Mouse (Mus musculus): Measurements from ENCODE around the gene Gclm. TPM values are rescaled to one million over a fixed set of nuclear protein-coding genes. Genes with fewer than 3 reads are reported as not detected.
"Not testable (repeated sequence)": the region's sequence is repeated elsewhere in the genome, so short reads cannot be mapped to it uniquely, and the experiment has no call there.

The Gclm gene
- polyA plus RNA-seq, 1 experiment from 2014 or later: 41.4 TPM

DNA sequence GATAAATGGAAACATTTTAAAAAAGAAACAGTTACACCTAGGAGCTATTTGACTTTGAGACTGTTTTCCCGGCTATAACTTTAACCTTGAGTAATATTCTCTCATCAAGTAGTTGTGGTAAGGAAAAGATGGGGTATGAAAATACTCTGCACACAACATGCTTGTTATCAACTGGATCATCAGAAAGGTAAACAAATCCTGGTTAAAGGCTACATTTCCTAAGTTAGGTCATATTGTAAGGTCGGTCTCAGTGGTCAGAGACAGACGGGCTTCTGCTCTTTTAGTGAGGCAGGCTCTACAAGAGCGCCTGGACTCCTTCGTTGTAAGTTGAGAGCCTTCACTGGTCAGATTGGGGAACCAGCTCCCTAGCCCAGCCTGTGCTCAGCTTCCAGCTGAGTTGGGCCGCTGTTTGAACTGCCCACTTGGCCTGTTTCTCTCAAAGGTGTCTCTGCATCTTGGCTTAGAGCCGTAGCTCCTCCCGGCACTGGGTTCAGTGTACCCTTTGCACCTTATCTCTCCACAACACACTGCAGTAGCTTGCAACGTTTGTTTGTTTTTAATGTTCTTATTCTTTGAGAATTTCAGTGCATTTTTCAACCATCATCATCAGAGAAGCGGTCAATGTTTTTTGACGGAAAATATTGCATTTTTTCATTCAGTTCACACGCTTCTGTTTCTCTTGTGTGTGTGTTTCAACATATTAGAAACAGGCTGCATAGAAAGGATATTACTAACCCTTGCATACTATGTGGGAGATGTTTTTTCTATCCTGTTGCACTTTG is 1.8 kb downstream of the Gclm start:
- 72% methylated on average over 12 of the region's 12 CpGs for WGBS
- peak overlapping the region; percentile 66 for H3K4me2 ChIP-seq (ENCODE audit: low read length)
- H3K27me3 ChIP-seq (ENCODE audit: control insufficient read depth, insufficient read depth, low read depth, low read length): no peaks in the 10 kb centered on the region
- no peaks in the 10 kb centered on the region for H3K9me3 ChIP-seq (replicated peaks; ENCODE audit: control insufficient read depth, low read length, poor library complexity, severe bottlenecking)
- ATAC-seq: no peak
- peak overlapping the region; percentile 68 for H3K4me3 ChIP-seq (ENCODE audit: low read depth, low read length)
- H3K4me1 ChIP-seq (ENCODE audit: control insufficient read depth, insufficient read depth, low read length): peaks cover 18% of the 10 kb centered on the region
- no peak overlapping the region for H3K9ac ChIP-seq (ENCODE audit: low read depth, low read length)
- H3K27ac ChIP-seq (ENCODE audit: low read length): no peak overlapping the region
- H3K36me3 ChIP-seq (ENCODE audit: control insufficient read depth, insufficient read depth, low read length): no peaks in the 10 kb centered on the region

DNA sequence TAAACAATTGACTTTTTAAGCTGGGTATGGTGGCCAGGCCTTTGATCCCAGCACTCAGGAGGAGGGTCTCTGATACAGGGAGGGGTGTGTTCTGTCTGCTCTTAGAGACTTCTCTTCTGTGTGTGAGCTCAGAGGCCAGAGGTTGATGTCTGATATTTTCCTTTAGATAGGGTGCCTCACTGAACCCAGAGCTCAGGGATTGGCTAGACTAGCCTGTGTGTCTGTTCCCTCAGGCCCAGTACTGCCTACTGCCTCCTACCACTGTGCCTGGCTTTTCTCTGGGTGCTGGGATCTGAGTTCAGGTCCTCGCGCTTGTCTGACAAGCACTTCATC is 2.4 kb downstream of the Gclm start:
- Histone ChIP-seq H3K9ac (ENCODE audit: low read depth, low read length) (no peak overlapping the region), H3K4me2 (ENCODE audit: low read length) (0 out of 2 replicates have a peak overlapping the region, but pooled peaks have one; percentile 7), H3K36me3 (ENCODE audit: control insufficient read depth, insufficient read depth, low read length) (no peaks in the 10 kb centered on the region), H3K4me3 (ENCODE audit: low read depth, low read length) (no peak overlapping the region), H3K27ac (ENCODE audit: low read length) (no peak overlapping the region), H3K4me1 (ENCODE audit: control insufficient read depth, insufficient read depth, low read length) (peaks cover 18% of the 10 kb centered on the region), H3K27me3 (ENCODE audit: control insufficient read depth, insufficient read depth, low read depth, low read length) (no peaks in the 10 kb centered on the region), H3K9me3 (replicated peaks; ENCODE audit: control insufficient read depth, low read length, poor library complexity, severe bottlenecking) (no peaks in the 10 kb centered on the region)
- no peak for ATAC-seq
- WGBS: 98% methylated on average over 2 of the region's 2 CpGs

- H3K4me3 ChIP-seq (ENCODE audit: low read depth, low read length): no peak overlapping the region
- H3K9ac ChIP-seq (ENCODE audit: low read depth, low read length): no peak overlapping the region
- no peaks in the 10 kb centered on the region for H3K36me3 ChIP-seq (ENCODE audit: control insufficient read depth, insufficient read depth, low read length)
- H3K4me2 ChIP-seq (ENCODE audit: low read length): no peak overlapping the region
- 45% methylated on average over 3 of the region's 3 CpGs for WGBS
- peaks cover 3% of the 10 kb centered on the region for H3K4me1 ChIP-seq (ENCODE audit: control insufficient read depth, insufficient read depth, low read length)
- H3K27ac ChIP-seq (ENCODE audit: low read length): no peak overlapping the region
- ATAC-seq: no peak
- no peaks in the 10 kb centered on the region for H3K27me3 ChIP-seq (ENCODE audit: control insufficient read depth, insufficient read depth, low read depth, low read length)
- H3K9me3 ChIP-seq (replicated peaks; ENCODE audit: control insufficient read depth, low read length, poor library complexity, severe bottlenecking): no peaks in the 10 kb centered on the region
These were observed 7.3 kb downstream of the Gclm start for GRCm38 (mm10) chr3:122252466-122253253.

GRCm38 (mm10) chr3:122254050-122254449 is 8.7 kb downstream of the Gclm start:
- H3K27me3 ChIP-seq (ENCODE audit: control insufficient read depth, insufficient read depth, low read depth, low read length); H3K4me1 ChIP-seq (ENCODE audit: control insufficient read depth, insufficient read depth, low read length); H3K4me2 ChIP-seq (ENCODE audit: low read length); H3K27ac ChIP-seq (ENCODE audit: low read length); H3K4me3 ChIP-seq (ENCODE audit: low read depth, low read length); ATAC-seq; H3K9ac ChIP-seq (ENCODE audit: low read depth, low read length); H3K9me3 ChIP-seq (replicated peaks; ENCODE audit: control insufficient read depth, low read length, poor library complexity, severe bottlenecking); H3K36me3 ChIP-seq (ENCODE audit: control insufficient read depth, insufficient read depth, low read length): not testable (repeated sequence)
- 91% methylated on average over 7 of the region's 7 CpGs for WGBS

DNA sequence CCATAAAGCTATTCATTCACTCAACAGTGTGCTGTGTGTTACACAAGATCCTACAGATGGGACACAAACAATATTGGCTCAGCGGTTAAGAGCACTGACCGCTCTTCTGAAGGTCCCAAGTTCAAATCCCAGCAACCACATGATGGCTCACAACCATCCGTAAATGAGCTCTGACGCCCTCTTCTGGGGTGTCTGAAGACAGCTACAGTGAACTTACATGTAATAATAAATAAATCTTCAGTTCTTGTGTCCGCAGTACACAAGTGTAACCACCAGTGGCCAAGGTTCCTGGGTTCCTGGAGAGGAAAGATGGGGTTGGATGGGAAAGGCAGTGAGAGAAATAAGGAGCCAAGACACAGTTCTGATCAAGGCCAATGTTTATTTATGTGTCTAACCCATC is 24.6 kb downstream of the Gclm start:
- Histone ChIP-seq H3K27me3 (ENCODE audit: control insufficient read depth, insufficient read depth, low read depth, low read length) (no peaks in the 10 kb centered on the region), H3K4me3 (ENCODE audit: low read depth, low read length) (no peak overlapping the region), H3K9ac (ENCODE audit: low read depth, low read length) (no peak overlapping the region), H3K36me3 (ENCODE audit: control insufficient read depth, insufficient read depth, low read length) (peaks cover 6% of the 10 kb centered on the region), H3K9me3 (replicated peaks; ENCODE audit: control insufficient read depth, low read length, poor library complexity, severe bottlenecking) (no peaks in the 10 kb centered on the region), H3K27ac (ENCODE audit: low read length) (no peak overlapping the region), H3K4me1 (ENCODE audit: control insufficient read depth, insufficient read depth, low read length) (peaks cover 3% of the 10 kb centered on the region), H3K4me2 (ENCODE audit: low read length) (no peak overlapping the region)
- WGBS: 76% methylated on average over 5 of the region's 5 CpGs
- ATAC-seq: no peak

DNA sequence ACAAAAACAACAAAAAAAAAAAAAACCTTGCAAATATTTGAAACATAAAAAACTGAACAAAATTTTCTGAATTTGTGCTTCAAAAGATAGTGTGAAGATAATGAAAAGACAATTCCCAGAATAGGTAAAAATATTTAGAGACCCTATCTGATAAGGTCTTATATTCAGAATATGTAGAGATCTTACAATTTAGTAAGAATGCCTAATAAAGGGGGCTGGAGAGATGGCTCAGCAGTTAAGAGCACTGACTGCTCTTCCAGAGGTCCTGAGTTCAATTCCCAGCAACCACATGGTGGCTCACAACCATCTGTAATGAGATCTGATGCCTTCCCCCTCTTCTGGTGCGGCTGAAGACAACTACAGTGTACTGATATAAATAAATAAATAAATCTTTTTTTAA is 27.2 kb downstream of the Gclm start:
- not testable (repeated sequence) for H3K4me2 ChIP-seq (ENCODE audit: low read length); H3K36me3 ChIP-seq (ENCODE audit: control insufficient read depth, insufficient read depth, low read length); ATAC-seq; H3K4me3 ChIP-seq (ENCODE audit: low read depth, low read length); H3K27ac ChIP-seq (ENCODE audit: low read length); H3K9ac ChIP-seq (ENCODE audit: low read depth, low read length); H3K27me3 ChIP-seq (ENCODE audit: control insufficient read depth, insufficient read depth, low read depth, low read length); H3K9me3 ChIP-seq (replicated peaks; ENCODE audit: control insufficient read depth, low read length, poor library complexity, severe bottlenecking)
- WGBS: 86% methylated on average over 1 of the region's 1 CpGs
- H3K4me1 ChIP-seq (ENCODE audit: control insufficient read depth, insufficient read depth, low read length): peaks cover 26% of the 10 kb centered on the region

DNA sequence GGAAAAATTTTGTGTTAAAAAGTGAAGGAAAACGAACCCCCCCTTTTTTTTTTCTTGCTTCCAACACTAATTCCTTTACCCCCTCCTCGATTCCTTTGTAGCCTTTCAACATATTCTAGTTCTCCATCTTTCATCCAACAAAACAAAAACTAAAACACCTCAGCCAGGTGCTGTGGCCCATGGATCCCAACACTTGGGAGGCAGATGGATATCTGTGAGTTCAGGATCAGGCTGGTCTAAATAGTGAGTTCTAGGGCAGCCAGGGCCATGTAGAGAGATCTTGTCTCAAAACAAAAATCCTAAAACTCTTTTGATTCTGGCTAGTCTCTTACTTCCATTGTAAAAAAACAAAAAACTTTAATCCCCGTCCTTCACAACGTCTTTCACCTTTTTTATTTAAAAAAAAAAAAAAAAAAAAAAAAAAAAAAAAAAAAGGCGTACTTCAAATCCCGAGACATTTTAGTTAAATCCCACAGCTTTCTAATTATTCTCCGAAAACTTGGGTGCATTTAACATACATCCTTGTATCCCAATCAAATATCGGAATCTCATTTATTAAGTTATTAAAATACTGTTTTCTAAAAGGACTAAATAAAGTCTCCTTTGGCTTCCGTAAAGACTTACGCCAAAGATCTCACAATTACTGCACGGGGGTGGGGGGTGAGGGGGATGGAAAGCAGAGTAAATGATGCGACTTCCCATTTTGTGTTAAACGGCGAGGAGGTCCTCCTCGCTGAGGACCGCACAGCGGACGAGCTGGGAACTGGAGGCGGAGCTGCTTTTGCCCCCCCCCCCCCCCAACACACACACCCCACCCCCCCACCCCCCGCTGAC is 28.3 kb downstream of the Gclm start:
- H3K4me1 ChIP-seq (ENCODE audit: control insufficient read depth, insufficient read depth, low read length): peaks cover 35% of the 10 kb centered on the region
- H3K9ac ChIP-seq (ENCODE audit: low read depth, low read length): peak overlapping the region; percentile 77
- H3K4me2 ChIP-seq (ENCODE audit: low read length): peak overlapping the region; percentile 44
- no peaks in the 10 kb centered on the region for H3K9me3 ChIP-seq (replicated peaks; ENCODE audit: control insufficient read depth, low read length, poor library complexity, severe bottlenecking)
- H3K27me3 ChIP-seq (ENCODE audit: control insufficient read depth, insufficient read depth, low read depth, low read length): no peaks in the 10 kb centered on the region
- H3K27ac ChIP-seq (ENCODE audit: low read length): peak overlapping the region; percentile 67
- ATAC-seq: peak; percentile 91
- WGBS: 10% methylated on average over 19 of the region's 20 CpGs
- peaks cover 11% of the 10 kb centered on the region for H3K36me3 ChIP-seq (ENCODE audit: control insufficient read depth, insufficient read depth, low read length)
- H3K4me3 ChIP-seq (ENCODE audit: low read depth, low read length): peak overlapping the region; percentile 62

GRCm38 (mm10) chr3:122274241-122275024 is 29.1 kb downstream of the Gclm start, which contains the start of gene Dnttip2:
Gene Dnttip2 (plus strand): TSS chr3:122274388.
- Histone ChIP-seq H3K27me3 (ENCODE audit: control insufficient read depth, insufficient read depth, low read depth, low read length) (no peaks in the 10 kb centered on the region), H3K4me3 (ENCODE audit: low read depth, low read length) (peak within 1 kb of the TSS; percentile 62), H3K9me3 (replicated peaks; ENCODE audit: control insufficient read depth, low read length, poor library complexity, severe bottlenecking) (no peaks in the 10 kb centered on the region), H3K36me3 (ENCODE audit: control insufficient read depth, insufficient read depth, low read length) (peaks cover 11% of the 10 kb centered on the region), H3K9ac (ENCODE audit: low read depth, low read length) (peak within 1 kb of the TSS; percentile 77), H3K4me1 (ENCODE audit: control insufficient read depth, insufficient read depth, low read length) (peaks cover 35% of the 10 kb centered on the region), H3K27ac (ENCODE audit: low read length) (peak within 1 kb of the TSS; percentile 67), H3K4me2 (ENCODE audit: low read length) (peak within 1 kb of the TSS; percentile 85)
- ATAC-seq: peak; percentile 96
- under 1% methylated on average over 52 of the region's 57 CpGs for WGBS
